Mouse (Mus musculus) bone marrow macrophage, adult 2 months (primary cell): Measurements from ENCODE around the gene Slc10a1.

Source experiments
- CTCF ChIP-seq: IDR thresholded peaks from 2 replicates; pipeline ENCODE4 v1.5.1; 2012; ENCODE audit warnings: low read depth, mild to moderate bottlenecking, low read length, moderate library complexity
- POLR2A ChIP-seq: IDR thresholded peaks from 2 replicates; pipeline ENCODE4 v1.6.1; 2012; ENCODE audit warnings: mild to moderate bottlenecking, low read depth, low read length, borderline replicate concordance

DNA sequence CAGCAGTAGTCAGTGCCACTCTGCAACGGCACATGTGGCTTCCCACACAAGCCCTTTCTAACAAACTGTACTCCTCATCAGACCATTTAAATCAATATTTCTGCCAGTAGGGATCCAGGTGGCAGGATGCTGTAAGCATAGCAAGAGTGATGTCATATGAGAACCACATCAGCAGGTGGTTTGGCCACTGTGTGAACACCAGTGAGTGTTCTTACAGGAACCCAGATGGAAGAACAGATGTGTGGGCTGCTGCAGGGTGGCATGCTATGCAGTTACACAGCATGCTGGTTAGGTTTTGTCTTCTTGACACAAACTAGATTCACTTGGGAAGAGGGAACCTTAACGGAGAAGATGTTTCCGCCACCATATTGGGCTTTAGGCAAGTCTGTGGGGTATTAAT, 26.6 kb downstream of the Slc10a1 start:
- TF ChIP-seq CTCF (no peak), POLR2A (no peak)
